Mouse (Mus musculus) lung, postnatal 0 days (tissue): ENCODE results near the gene Lgr4.

Source experiments
- CTCF ChIP-seq: IDR thresholded peaks from 2 replicates; pipeline ENCODE4 v1.5.1; 2016; ENCODE audit warnings: antibody characterized with exemption, mild to moderate bottlenecking
- EP300 ChIP-seq: IDR thresholded peaks from 2 replicates; pipeline ENCODE4 v1.6.1; 2016; ENCODE audit warnings: antibody characterized with exemption, mild to moderate bottlenecking, control low read depth

DNA sequence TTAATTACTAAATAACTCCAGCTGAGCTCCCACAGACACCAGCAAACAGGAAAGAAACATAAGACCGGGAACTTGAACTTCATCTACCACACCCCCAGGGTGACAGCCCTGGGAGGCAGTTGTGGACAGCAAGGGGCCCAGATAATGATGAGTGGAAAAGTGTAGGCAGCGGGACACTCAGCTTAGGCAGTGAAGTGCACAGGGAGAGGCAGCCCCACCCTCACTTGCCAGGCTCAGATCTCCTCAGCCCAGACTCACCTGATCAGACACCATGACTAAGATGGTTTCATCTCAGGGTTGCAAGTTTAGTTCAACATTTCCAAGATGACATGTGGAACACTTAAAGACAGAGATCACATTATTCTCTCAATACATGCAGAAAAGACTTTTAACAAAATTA is 8.3 kb upstream of the Lgr4 start:
- TF ChIP-seq EP300 = no peak
- no peak for TF ChIP-seq CTCF
